Mouse (Mus musculus): Measurements from ENCODE around the gene Kcnn4. TPM values are rescaled to one million over a fixed set of nuclear protein-coding genes. Genes with fewer than 3 reads are reported as not detected.

Kcnn4 gene
- polyA plus RNA-seq, 1 experiment from 2014 or later: 41.0 TPM

- Histone ChIP-seq H3K36me3 (replicated peaks; ENCODE audit: insufficient read depth, low read length) (peaks cover 28% of the 10 kb centered on the region), H3K4me1 (ENCODE audit: insufficient read depth) (no peaks in the 10 kb centered on the region), H3K27ac (ENCODE audit: low read depth) (no peak overlapping the region), H3K9me3 (ENCODE audit: low read length) (no peaks in the 10 kb centered on the region), H3K27me3 (ENCODE audit: insufficient read depth, low read length) (no peaks in the 10 kb centered on the region), H3K4me3 (ENCODE audit: low read depth, low read length) (no peak overlapping the region), H3K4me2 (ENCODE audit: low read depth, low read length) (no peak overlapping the region), H3K9ac (replicated peaks) (no peak overlapping the region)
- WGBS (ENCODE audit: insufficient replicate concordance): 73% methylated on average over 12 of the region's 12 CpGs
- ATAC-seq: no peak
- TF ChIP-seq EP300 (IDR thresholded peaks at IDR 0.05; ENCODE audit: low read depth) (no peak), CTCF (IDR thresholded peaks at IDR 0.05; ENCODE audit: low read depth) (no peak)
- DNase-seq: no peak
These were observed 54.1 kb downstream of the Kcnn4 start for GRCm38 (mm10) chr7:24423956-24424732.

- no peak for ATAC-seq
- H3K27ac ChIP-seq (ENCODE audit: low read depth): no peak overlapping the region
These were observed 55.9 kb downstream of the Kcnn4 start for GRCm38 (mm10) chr7:24425919-24426318.

GRCm38 (mm10) chr7:24427168-24427567 is 57.1 kb downstream of the Kcnn4 start:
- Histone ChIP-seq H3K4me1 (ENCODE audit: insufficient read depth) (no peaks in the 10 kb centered on the region), H3K27me3 (ENCODE audit: insufficient read depth, low read length) (no peaks in the 10 kb centered on the region), H3K36me3 (replicated peaks; ENCODE audit: insufficient read depth, low read length) (0 out of 2 replicates have a peak, but pooled peaks cover 5% of the 10 kb centered on the region), H3K9ac (replicated peaks) (no peak overlapping the region), H3K4me2 (ENCODE audit: low read depth, low read length) (no peak overlapping the region), H3K9me3 (ENCODE audit: low read length) (no peaks in the 10 kb centered on the region), H3K4me3 (ENCODE audit: low read depth, low read length) (no peak overlapping the region), H3K27ac (ENCODE audit: low read depth) (no peak overlapping the region)
- no peak for ATAC-seq
- no peak for DNase-seq
- 83% methylated on average over 8 of the region's 8 CpGs for WGBS (ENCODE audit: insufficient replicate concordance)
- TF ChIP-seq CTCF (IDR thresholded peaks at IDR 0.05; ENCODE audit: low read depth) (no peak), EP300 (IDR thresholded peaks at IDR 0.05; ENCODE audit: low read depth) (no peak)

More at GRCm38 (mm10) chr7:24425919-24426318, 55.9 kb downstream of the Kcnn4 start:
- Histone ChIP-seq H3K4me3 (ENCODE audit: low read depth, low read length) (no peak overlapping the region), H3K9ac (replicated peaks) (no peak overlapping the region), H3K4me2 (ENCODE audit: low read depth, low read length) (no peak overlapping the region), H3K4me1 (ENCODE audit: insufficient read depth) (no peaks in the 10 kb centered on the region), H3K36me3 (replicated peaks; ENCODE audit: insufficient read depth, low read length) (peaks cover 15% of the 10 kb centered on the region; the same call in 1 of the 2 replicates), H3K27me3 (ENCODE audit: insufficient read depth, low read length) (no peaks in the 10 kb centered on the region), H3K9me3 (ENCODE audit: low read length) (no peaks in the 10 kb centered on the region)
- 75% methylated on average over 9 of the region's 9 CpGs for WGBS (ENCODE audit: insufficient replicate concordance)
- DNase-seq: no peak
- TF ChIP-seq EP300 (IDR thresholded peaks at IDR 0.05; ENCODE audit: low read depth): no peak
- TF ChIP-seq CTCF (IDR thresholded peaks at IDR 0.05; ENCODE audit: low read depth): no peak

- Histone ChIP-seq H3K36me3 (replicated peaks; ENCODE audit: insufficient read depth, low read length) (no peaks in the 10 kb centered on the region), H3K27me3 (ENCODE audit: insufficient read depth, low read length) (peaks cover 4% of the 10 kb centered on the region; the same call in 1 of the 2 replicates), H3K4me1 (ENCODE audit: insufficient read depth) (no peaks in the 10 kb centered on the region), H3K27ac (ENCODE audit: low read depth) (no peak overlapping the region), H3K9ac (replicated peaks) (no peak overlapping the region), H3K9me3 (ENCODE audit: low read length) (no peaks in the 10 kb centered on the region), H3K4me2 (ENCODE audit: low read depth, low read length) (no peak overlapping the region), H3K4me3 (ENCODE audit: low read depth, low read length) (no peak overlapping the region)
- ATAC-seq (no peak), DNase-seq (no peak)
- TF ChIP-seq EP300 (IDR thresholded peaks at IDR 0.05; ENCODE audit: low read depth) (no peak), CTCF (IDR thresholded peaks at IDR 0.05; ENCODE audit: low read depth) (no peak)
- 81% methylated on average over 5 of the region's 5 CpGs for WGBS (ENCODE audit: insufficient replicate concordance)
These were observed 58.7 kb downstream of the Kcnn4 start for GRCm38 (mm10) chr7:24428725-24429124.

- 69% methylated on average over 14 of the region's 16 CpGs for WGBS (ENCODE audit: insufficient replicate concordance)
- no peaks in the 10 kb centered on the region for H3K36me3 ChIP-seq (replicated peaks; ENCODE audit: insufficient read depth, low read length)
- no peak for TF ChIP-seq EP300 (IDR thresholded peaks at IDR 0.05; ENCODE audit: low read depth)
- DNase-seq (no peak), ATAC-seq (no peak)
- H3K4me3 ChIP-seq (ENCODE audit: low read depth, low read length): no peak overlapping the region
- H3K27me3 ChIP-seq (ENCODE audit: insufficient read depth, low read length): peaks cover 4% of the 10 kb centered on the region; the same call in 1 of the 2 replicates
- no peaks in the 10 kb centered on the region for H3K9me3 ChIP-seq (ENCODE audit: low read length)
- no peak overlapping the region for H3K4me2 ChIP-seq (ENCODE audit: low read depth, low read length)
- H3K27ac ChIP-seq (ENCODE audit: low read depth): no peak overlapping the region
- no peak overlapping the region for H3K9ac ChIP-seq (replicated peaks)
- no peaks in the 10 kb centered on the region for H3K4me1 ChIP-seq (ENCODE audit: insufficient read depth)
These were observed 59.5 kb downstream of the Kcnn4 start for GRCm38 (mm10) chr7:24429413-24430112.

- Histone ChIP-seq H3K4me2 (ENCODE audit: low read depth, low read length) (no peak overlapping the region), H3K27me3 (ENCODE audit: insufficient read depth, low read length) (peaks cover 4% of the 10 kb centered on the region; the same call in 1 of the 2 replicates), H3K4me3 (ENCODE audit: low read depth, low read length) (no peak overlapping the region), H3K27ac (ENCODE audit: low read depth) (no peak overlapping the region), H3K9ac (replicated peaks) (no peak overlapping the region), H3K9me3 (ENCODE audit: low read length) (no peaks in the 10 kb centered on the region), H3K4me1 (ENCODE audit: insufficient read depth) (no peaks in the 10 kb centered on the region), H3K36me3 (replicated peaks; ENCODE audit: insufficient read depth, low read length) (no peaks in the 10 kb centered on the region)
- DNase-seq: no peak
- 81% methylated on average over 15 of the region's 15 CpGs for WGBS (ENCODE audit: insufficient replicate concordance)
- ATAC-seq: no peak
- no peak for TF ChIP-seq CTCF (IDR thresholded peaks at IDR 0.05; ENCODE audit: low read depth)
- no peak for TF ChIP-seq EP300 (IDR thresholded peaks at IDR 0.05; ENCODE audit: low read depth)
These were observed 60.7 kb downstream of the Kcnn4 start for GRCm38 (mm10) chr7:24430551-24431345.
